Mouse (Mus musculus): ENCODE results near the gene Mms19.
A peak's percentile ranks its signal among the peaks of the same experiment; 100 is the strongest.
"Not testable (repeated sequence)": the region's sequence is repeated elsewhere in the genome, so short reads cannot be mapped to it uniquely, and the experiment has no call there.

The Mms19 gene

DNA sequence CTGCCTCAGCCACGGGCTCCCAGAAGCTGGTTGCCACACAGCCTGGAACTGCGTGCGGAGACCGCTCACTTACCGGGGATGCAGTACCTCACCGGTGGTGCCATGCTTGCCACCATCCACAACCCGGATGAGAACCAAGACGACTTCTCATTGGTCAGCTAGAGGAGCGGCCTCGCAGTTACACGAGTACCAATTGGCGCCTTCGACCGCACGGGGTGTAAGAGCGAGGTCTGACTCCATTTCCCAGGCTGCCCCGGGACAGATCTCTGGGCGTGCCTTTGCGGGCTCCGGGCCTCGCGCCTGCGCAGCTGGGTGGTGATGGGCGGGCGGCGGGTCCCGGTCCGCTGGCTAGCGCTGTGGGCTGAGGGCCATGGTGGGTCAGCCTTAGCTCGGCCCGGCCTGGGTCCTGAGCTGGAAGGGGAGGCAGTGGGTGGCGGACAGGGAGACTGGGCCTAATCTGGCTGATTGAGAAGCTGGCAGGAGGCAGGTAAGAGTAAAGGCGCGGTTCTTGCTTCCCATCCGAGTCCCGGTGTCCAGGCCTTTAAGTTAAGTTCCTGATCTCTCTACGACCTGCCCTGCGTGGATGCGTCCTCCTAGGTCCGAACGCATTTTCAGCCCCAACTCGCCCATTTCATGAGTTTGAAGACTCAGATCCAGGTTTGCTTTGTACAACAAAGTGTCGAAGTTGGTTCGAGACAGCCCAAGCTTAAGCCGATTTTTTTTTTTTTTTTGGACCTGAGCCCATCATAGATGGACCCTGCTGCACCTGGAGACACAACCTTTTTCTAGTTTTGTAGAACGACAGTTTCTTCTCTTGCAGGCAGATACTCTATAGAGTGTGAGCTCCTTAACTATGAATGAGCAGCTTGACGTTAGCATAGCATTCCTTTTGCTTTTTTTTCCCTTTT lies 47.5 kb downstream of the Mms19 start, which contains the start of the genes Exosc1 and Zdhhc16:
Gene Exosc1 (minus strand): TSS at position 245 of the 908 bp plus-strand sequence.
Gene Zdhhc16 (plus strand): TSS at position 302 of the 908 bp plus-strand sequence.
- peak; percentile 99 for DNase-seq

GRCm38 (mm10) chr19:41932686-41933085 lies 48.3 kb downstream of the Mms19 start:
- no peak for DNase-seq

DNA sequence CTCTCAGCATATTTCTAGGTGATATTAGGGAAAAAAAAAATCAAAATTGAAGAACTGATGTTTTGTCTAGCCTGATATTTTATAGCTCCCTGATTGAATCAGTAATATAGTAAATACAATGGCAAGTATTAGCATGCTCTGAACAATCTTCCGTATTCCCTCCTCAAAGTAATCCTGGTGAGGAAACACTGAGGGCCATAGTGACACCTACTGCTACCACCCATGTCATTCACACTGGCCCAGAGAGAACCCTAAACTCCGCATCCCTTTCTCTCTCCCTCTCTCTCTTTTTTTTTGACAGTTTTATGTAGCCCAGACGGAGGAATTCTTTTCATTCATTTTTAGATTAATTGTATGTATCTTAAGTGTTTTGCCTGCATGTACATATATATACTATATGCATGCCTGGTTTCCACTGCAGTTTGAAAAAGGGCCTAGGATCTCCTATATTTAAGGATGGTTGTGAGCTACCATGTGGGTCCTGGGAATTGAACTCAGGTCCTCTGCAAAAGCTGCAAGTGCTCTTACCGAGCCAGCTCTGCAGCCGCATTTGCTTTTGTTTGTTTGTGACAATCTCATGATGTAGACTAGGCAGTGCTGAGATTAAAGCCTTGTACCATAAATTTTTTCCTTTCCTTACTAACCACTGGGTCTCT lies 60.4 kb downstream of the Mms19 start:
- no peak for DNase-seq

- no peak for DNase-seq
Measured at GRCm38 (mm10) chr19:41919471-41919870, 61.5 kb downstream of the Mms19 start.

GRCm38 (mm10) chr19:41916853-41917252 lies 64.1 kb downstream of the Mms19 start:
- no peak for DNase-seq

DNA sequence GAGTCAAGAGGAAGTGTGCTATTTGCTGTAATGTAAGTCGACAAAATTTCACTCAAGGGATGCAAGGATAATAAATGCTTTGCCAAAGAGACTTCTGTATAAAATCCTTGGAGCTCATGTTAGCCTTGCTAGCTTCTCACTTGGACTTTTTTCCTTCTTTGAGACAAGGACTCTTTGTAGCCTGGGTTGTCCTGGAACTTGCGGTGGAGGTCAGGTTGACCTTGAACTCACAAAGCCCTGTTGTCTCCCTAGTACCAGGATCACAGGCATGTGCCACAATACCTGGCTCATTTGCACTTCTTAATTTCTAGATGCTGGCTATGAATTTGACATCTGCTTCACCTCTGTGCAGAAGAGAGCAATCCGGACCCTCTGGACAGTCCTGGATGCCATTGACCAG lies 65.7 kb downstream of the Mms19 start:
- no peak for DNase-seq

DNA sequence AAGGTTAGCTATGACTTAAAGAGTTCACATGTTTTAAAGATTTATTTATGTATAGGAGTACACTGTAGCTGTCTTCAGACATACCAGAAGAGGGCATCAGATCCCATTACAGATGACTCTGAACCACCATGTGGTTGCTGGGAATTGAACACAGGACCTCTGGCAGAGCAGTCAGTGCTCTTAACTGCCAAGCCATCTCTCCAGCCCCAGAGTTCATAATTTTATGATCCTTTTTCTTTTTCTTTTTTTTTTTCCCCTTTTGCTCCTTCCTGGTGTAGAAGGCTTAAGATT lies 66.4 kb downstream of the Mms19 start:
- not testable (repeated sequence) for DNase-seq

GRCm38 (mm10) chr19:41913774-41914591 lies 67.0 kb downstream of the Mms19 start:
- no peak for DNase-seq

- peak; percentile 55 for DNase-seq
Measured at GRCm38 (mm10) chr19:41912121-41913080, 68.6 kb downstream of the Mms19 start.

GRCm38 (mm10) chr19:41911178-41912073 lies 69.5 kb downstream of the Mms19 start, which contains the start of gene Pgam1:
Pgam1 (plus strand) TSS chr19:41911923.
- DNase-seq = peak; percentile 99

GRCm38 (mm10) chr19:41910396-41910795 lies 70.6 kb downstream of the Mms19 start:
- no peak for DNase-seq

- DNase-seq = no peak
Measured at GRCm38 (mm10) chr19:41908736-41909135, 72.2 kb downstream of the Mms19 start.

DNA sequence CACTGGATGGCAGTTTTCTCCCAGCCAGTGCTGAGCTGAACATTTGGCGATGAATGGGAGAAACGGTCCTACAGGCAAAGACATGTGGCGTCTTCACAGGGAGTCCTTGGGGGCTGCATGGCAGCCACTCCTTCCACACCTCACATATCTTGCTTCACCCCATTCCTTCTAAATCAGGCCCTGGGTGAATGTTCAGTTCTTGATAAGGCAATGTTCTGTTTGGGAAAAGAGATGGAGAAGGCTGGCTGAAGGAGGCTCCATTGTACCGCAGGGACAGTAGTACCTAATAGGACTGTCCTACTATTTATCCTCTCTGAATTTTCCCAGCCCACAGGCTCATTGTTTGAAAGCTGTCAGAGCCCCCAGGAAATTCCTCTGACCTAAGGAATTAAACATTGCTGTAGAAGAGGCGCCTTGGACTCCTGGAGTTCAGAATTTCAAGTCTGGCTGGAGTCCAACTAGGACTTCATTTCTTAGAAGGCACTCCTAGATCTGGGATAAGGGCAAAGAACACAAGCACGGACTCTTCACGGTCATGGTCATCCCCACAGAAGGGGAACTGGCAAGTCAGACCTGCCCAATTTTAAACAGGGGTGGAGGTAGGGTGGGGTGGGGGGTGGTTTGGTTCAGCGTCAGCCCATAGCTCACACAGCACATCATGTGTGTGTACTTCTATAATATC lies 73.7 kb downstream of the Mms19 start:
- DNase-seq = no peak

- DNase-seq = no peak
Measured at GRCm38 (mm10) chr19:41906311-41907078, 74.5 kb downstream of the Mms19 start.

- DNase-seq = no peak
Measured at GRCm38 (mm10) chr19:41905246-41905645, 75.7 kb downstream of the Mms19 start.

GRCm38 (mm10) chr19:41902848-41903593 lies 77.9 kb downstream of the Mms19 start:
- DNase-seq = no peak

GRCm38 (mm10) chr19:41901696-41902095 lies 79.3 kb downstream of the Mms19 start:
- DNase-seq = no peak

GRCm38 (mm10) chr19:41900495-41901090 lies 80.4 kb downstream of the Mms19 start:
- DNase-seq = no peak

Measured in retina, postnatal 1 day (tissue).